Mouse (Mus musculus): ENCODE results near the gene Leo1. TPM values are rescaled to one million over a fixed set of nuclear protein-coding genes. Genes with fewer than 3 reads are reported as not detected.
A peak's percentile ranks its signal among the peaks of the same experiment; 100 is the strongest.

Gene Leo1
- polyA plus RNA-seq, 1 experiment from 2014 or later = 23.6 TPM

DNA sequence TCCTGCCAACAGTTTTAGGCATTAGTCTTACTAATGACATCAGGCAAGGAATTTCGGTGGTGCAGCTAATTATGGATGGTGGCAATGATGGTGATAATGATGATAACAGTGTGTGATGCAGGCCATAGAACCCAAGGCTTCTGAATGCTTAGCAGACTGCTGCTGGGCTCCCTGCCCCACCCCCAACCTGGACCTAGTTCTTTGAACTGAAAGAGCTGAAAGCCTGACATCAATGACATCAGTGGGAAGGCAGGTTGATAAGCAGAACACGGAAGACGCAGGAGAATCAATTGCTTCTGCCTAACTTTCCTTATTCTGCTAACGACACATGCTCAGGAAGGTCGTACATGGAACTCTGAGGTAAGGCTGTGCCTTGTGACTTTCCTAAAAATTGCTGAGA, 28.1 kb upstream of the Leo1 start:
- Histone ChIP-seq H3K4me2 (ENCODE audit: low read length) (no peak overlapping the region), H3K9me3 (ENCODE audit: control insufficient read depth, low read length) (no peaks in the 10 kb centered on the region), H3K4me3 (ENCODE audit: control insufficient read depth in 1 of 2, insufficient read depth in 1 of 2, low read depth in 1 of 2, low read length in 2 of 2) (no peak overlapping the region), H3K9ac (ENCODE audit: low read length) (no peak overlapping the region), H3K27me3 (ENCODE audit: control insufficient read depth, insufficient read depth, low read length) (no peaks in the 10 kb centered on the region), H3K4me1 (ENCODE audit: control insufficient read depth in 2 of 2, insufficient read depth in 2 of 2, low read length in 2 of 2) (peaks cover 8 to 15% of the 10 kb centered on the region in 2 experiments), H3K36me3 (ENCODE audit: control insufficient read depth, insufficient read depth, low read length) (no peaks in the 10 kb centered on the region), H3K27ac (replicated peaks in 1 of 2; ENCODE audit: control insufficient read depth in 1 of 2, insufficient read depth in 1 of 2, low read depth in 2 of 2, low read length in 2 of 2) (no peak overlapping the region)
- ATAC-seq (ENCODE audit: insufficient number of reproducible peaks, insufficient read depth, low FRiP score, low read depth) = no peak
- 35% methylated on average over 5 of the region's 5 CpGs for WGBS

DNA sequence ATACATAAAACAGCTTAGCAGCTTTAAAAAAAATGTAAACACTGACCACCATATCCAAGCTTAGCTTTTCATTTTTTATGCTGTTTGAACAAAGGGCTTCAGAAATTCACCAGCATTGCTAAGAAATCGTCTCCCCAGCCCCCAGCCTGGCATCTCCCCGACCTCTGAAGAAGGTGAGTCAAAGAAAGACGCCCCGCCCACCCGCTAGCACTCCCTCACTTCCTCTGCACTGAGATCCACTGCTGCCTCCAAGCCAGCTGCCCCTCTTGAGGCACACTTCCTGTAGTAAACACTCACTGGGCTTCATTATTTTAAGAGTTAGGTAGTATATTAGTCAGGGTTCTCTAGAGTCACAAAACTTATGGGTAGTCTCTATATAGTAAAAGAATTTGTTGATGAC, 27.1 kb upstream of the Leo1 start:
- no peaks in the 10 kb centered on the region for H3K27me3 ChIP-seq (ENCODE audit: control insufficient read depth, insufficient read depth, low read length)
- H3K9ac ChIP-seq (ENCODE audit: low read length) = no peak overlapping the region
- H3K36me3 ChIP-seq (ENCODE audit: control insufficient read depth, insufficient read depth, low read length) = no peaks in the 10 kb centered on the region
- ATAC-seq (ENCODE audit: insufficient number of reproducible peaks, insufficient read depth, low FRiP score, low read depth) = no peak
- H3K4me1 ChIP-seq (ENCODE audit: control insufficient read depth in 2 of 2, insufficient read depth in 2 of 2, low read length in 2 of 2) = peaks cover 6 to 15% of the 10 kb centered on the region in 2 experiments
- H3K4me2 ChIP-seq (ENCODE audit: low read length) = no peak overlapping the region
- 27% methylated on average over 5 of the region's 5 CpGs for WGBS
- H3K27ac ChIP-seq (replicated peaks in 1 of 2; ENCODE audit: control insufficient read depth in 1 of 2, insufficient read depth in 1 of 2, low read depth in 2 of 2, low read length in 2 of 2) = no peak overlapping the region
- no peak overlapping the region for H3K4me3 ChIP-seq (ENCODE audit: control insufficient read depth in 1 of 2, insufficient read depth in 1 of 2, low read depth in 1 of 2, low read length in 2 of 2)
- no peaks in the 10 kb centered on the region for H3K9me3 ChIP-seq (ENCODE audit: control insufficient read depth, low read length)

DNA sequence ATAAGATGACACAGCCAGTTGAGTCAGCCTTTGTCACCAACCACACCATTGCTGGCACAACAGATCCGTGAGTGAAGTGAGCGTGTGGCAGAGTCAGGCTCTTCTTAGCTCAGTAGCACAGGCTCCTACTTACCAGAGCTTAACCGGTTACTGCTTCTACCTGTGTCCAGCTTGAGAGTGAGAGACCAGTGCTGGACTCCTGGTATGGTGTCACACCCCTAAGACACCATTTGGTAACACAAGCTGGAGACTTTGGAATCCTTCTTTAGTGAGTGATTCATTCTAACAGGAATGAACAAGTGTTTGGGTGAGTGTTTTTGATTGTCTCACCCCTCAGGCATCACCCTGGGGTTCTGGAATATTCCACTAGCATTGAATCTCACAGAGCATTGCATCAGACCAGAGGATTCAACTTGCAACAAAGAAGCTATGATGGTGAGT, 19.1 kb upstream of the Leo1 start:
- Histone ChIP-seq H3K27me3 (ENCODE audit: control insufficient read depth, insufficient read depth, low read length) (no peaks in the 10 kb centered on the region), H3K4me2 (ENCODE audit: low read length) (no peak overlapping the region), H3K27ac (replicated peaks in 1 of 2; ENCODE audit: control insufficient read depth in 1 of 2, insufficient read depth in 1 of 2, low read depth in 2 of 2, low read length in 2 of 2) (no peak overlapping the region), H3K4me3 (ENCODE audit: control insufficient read depth in 1 of 2, insufficient read depth in 1 of 2, low read depth in 1 of 2, low read length in 2 of 2) (no peak overlapping the region), H3K4me1 (ENCODE audit: control insufficient read depth in 2 of 2, insufficient read depth in 2 of 2, low read length in 2 of 2) (peaks cover under 1 to 1% of the 10 kb centered on the region in 2 experiments; a peak in 3 of 4 replicates), H3K9ac (ENCODE audit: low read length) (no peak overlapping the region), H3K9me3 (ENCODE audit: control insufficient read depth, low read length) (no peaks in the 10 kb centered on the region), H3K36me3 (ENCODE audit: control insufficient read depth, insufficient read depth, low read length) (no peaks in the 10 kb centered on the region)
- no peak for ATAC-seq (ENCODE audit: insufficient number of reproducible peaks, insufficient read depth, low FRiP score, low read depth)
- 81% methylated on average over 3 of the region's 3 CpGs for WGBS

DNA sequence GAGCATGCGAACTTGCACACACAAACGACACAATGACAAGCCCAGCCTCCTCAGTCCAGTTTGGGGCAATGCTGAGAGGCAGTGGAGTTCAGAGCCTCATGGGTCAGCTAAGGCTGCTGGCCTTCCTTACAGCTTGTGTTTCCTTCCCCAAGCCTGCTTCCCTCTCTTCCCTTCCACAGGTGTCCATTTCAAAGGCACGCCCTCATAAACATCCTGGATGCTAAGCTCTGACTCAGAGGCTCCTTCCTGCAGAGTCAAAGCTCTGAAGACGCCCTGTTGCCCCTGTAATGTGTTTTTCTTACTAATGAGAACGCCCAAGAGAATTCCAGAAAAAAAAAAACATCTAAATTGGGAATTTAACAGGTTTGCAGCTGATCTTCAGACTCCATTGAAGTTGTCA, 17.6 kb upstream of the Leo1 start:
- ATAC-seq (ENCODE audit: insufficient number of reproducible peaks, insufficient read depth, low FRiP score, low read depth) = no peak
- no peak overlapping the region for H3K4me3 ChIP-seq (ENCODE audit: control insufficient read depth in 1 of 2, insufficient read depth in 1 of 2, low read depth in 1 of 2, low read length in 2 of 2)
- no peak overlapping the region for H3K9ac ChIP-seq (ENCODE audit: low read length)
- no peaks in the 10 kb centered on the region for H3K27me3 ChIP-seq (ENCODE audit: control insufficient read depth, insufficient read depth, low read length)
- H3K36me3 ChIP-seq (ENCODE audit: control insufficient read depth, insufficient read depth, low read length) = no peaks in the 10 kb centered on the region
- H3K4me2 ChIP-seq (ENCODE audit: low read length) = no peak overlapping the region
- H3K4me1 ChIP-seq (ENCODE audit: control insufficient read depth in 2 of 2, insufficient read depth in 2 of 2, low read length in 2 of 2) = peaks cover 10 to 15% of the 10 kb centered on the region in 2 experiments
- WGBS = 62% methylated on average over 5 of the region's 5 CpGs
- no peak overlapping the region for H3K27ac ChIP-seq (replicated peaks in 1 of 2; ENCODE audit: control insufficient read depth in 1 of 2, insufficient read depth in 1 of 2, low read depth in 2 of 2, low read length in 2 of 2)
- no peaks in the 10 kb centered on the region for H3K9me3 ChIP-seq (ENCODE audit: control insufficient read depth, low read length)

DNA sequence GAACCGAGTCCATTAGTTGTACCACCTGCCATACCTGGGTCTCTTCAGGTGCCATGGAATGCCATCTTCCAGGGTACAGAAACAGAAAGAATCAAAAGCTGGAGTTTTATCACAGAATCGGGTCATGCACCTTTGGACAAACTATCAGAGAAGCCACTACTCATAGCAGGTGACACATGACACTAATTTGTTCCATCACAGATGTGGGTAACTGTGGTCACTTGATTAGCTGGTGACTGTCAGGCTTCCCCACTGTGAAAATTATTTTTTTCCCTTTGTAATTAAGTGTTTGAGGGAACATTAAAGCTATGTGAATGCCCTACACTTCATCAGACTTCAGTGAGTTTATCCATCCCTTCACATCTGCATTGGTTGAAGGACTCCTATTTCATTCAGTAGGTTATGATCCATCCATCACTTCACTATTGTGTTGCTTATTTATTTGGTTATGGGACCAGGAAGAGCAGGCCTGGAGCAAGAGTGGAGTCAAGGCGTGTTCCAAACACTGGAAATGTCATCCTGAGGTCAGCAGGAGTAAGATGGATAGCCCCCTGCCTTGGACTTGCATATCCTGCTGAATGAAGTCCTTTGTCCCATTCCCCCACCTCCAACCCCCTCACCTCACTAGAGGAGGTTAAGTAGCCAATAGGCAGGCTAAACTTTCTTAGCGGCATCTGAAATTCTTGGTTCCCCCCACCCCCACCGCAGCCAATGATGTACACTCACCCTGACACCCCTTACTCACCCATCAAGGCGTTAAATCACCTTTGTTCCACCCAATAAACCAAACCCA, 16.8 kb upstream of the Leo1 start:
- ATAC-seq (ENCODE audit: insufficient number of reproducible peaks, insufficient read depth, low FRiP score, low read depth) = no peak
- no peaks in the 10 kb centered on the region for H3K27me3 ChIP-seq (ENCODE audit: control insufficient read depth, insufficient read depth, low read length)
- H3K4me3 ChIP-seq (ENCODE audit: control insufficient read depth in 1 of 2, insufficient read depth in 1 of 2, low read depth in 1 of 2, low read length in 2 of 2) = no peak overlapping the region
- H3K4me1 ChIP-seq (ENCODE audit: control insufficient read depth in 2 of 2, insufficient read depth in 2 of 2, low read length in 2 of 2) = peaks cover 12 to 20% of the 10 kb centered on the region in 2 experiments
- no peak overlapping the region for H3K4me2 ChIP-seq (ENCODE audit: low read length)
- H3K36me3 ChIP-seq (ENCODE audit: control insufficient read depth, insufficient read depth, low read length) = no peaks in the 10 kb centered on the region
- H3K27ac ChIP-seq (replicated peaks in 1 of 2; ENCODE audit: control insufficient read depth in 1 of 2, insufficient read depth in 1 of 2, low read depth in 2 of 2, low read length in 2 of 2) = no peak overlapping the region
- H3K9ac ChIP-seq (ENCODE audit: low read length) = no peak overlapping the region
- no peaks in the 10 kb centered on the region for H3K9me3 ChIP-seq (ENCODE audit: control insufficient read depth, low read length)
- 76% methylated on average over 6 of the region's 6 CpGs for WGBS

DNA sequence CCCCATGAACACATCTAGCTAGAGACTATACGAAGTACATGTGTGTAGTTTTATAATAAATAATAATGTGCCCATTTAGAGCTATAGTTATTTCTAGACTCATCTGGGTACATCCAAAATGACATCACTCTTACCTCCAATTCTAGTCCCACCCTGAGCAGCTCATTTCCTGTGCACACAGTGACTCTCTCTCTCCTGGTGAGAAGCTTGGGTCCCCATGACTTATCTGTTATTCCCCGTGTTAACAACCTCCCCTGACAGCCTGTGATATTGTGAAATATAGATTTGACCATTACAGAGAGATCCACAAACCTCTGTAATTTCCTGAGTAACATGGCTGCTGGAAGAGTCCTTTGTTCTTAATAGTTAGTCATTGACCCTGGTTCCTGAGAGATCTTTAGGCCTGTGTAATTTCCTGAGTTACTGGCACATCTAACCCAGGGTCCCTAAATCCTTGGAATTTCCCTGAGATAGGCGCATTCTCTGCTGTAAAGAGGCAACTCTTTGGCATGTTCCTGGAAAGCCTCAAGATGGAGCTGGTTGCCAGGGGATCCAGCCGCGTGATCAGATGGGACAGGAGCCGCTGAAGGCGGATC, 15.4 kb upstream of the Leo1 start:
- Histone ChIP-seq H3K4me3 (ENCODE audit: control insufficient read depth in 1 of 2, insufficient read depth in 1 of 2, low read depth in 1 of 2, low read length in 2 of 2) (no peak overlapping the region), H3K36me3 (ENCODE audit: control insufficient read depth, insufficient read depth, low read length) (no peaks in the 10 kb centered on the region), H3K4me2 (ENCODE audit: low read length) (no peak overlapping the region), H3K9me3 (ENCODE audit: control insufficient read depth, low read length) (no peaks in the 10 kb centered on the region), H3K27ac (replicated peaks in 1 of 2; ENCODE audit: control insufficient read depth in 1 of 2, insufficient read depth in 1 of 2, low read depth in 2 of 2, low read length in 2 of 2) (no peak overlapping the region), H3K9ac (ENCODE audit: low read length) (no peak overlapping the region), H3K27me3 (ENCODE audit: control insufficient read depth, insufficient read depth, low read length) (no peaks in the 10 kb centered on the region), H3K4me1 (ENCODE audit: control insufficient read depth in 2 of 2, insufficient read depth in 2 of 2, low read length in 2 of 2) (peaks cover 16 to 25% of the 10 kb centered on the region in 2 experiments)
- 63% methylated on average over 7 of the region's 7 CpGs for WGBS
- ATAC-seq (ENCODE audit: insufficient number of reproducible peaks, insufficient read depth, low FRiP score, low read depth) = no peak

DNA sequence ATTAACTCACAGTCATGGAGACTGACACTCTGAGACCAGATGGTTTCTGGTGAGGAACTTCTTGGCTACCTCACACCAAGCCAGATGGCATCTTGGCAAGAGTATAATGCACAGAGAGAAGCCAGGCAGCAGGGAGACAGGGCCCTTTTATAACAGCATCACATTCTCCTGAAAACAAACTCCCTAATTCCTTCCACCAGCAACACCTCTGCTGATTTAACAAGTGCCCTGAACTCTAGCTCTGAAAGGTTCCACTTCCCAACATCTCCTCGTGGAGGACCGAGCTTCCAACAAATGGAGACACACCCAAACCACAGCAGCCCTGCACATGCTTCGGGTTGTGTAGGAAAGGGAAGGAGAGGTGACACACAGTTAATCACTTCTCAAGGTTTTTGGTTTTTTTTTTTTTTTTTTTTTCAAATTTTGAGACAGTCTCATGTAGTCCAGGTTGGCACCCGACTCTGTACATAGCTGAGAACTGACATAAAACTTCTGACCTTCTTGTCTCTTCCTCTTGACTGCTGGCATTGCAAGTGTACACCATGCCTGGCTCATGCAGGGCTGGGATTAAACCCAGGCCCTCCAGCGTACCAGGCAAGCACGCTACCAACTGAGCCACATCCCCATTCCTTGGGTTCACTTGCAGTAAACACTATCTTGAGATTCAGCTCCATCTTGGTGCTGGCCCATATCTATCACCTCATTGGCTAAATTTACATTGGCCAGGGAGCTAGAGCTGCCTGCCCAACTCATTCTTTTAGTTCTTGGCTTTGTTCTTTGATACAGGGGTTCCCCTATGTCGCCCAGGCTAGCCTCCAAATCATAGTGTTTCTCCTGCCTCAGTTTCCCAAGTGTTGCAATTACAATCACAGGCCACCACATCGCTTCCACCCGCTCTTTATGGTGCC, 13.7 kb upstream of the Leo1 start:
- no peak for ATAC-seq (ENCODE audit: insufficient number of reproducible peaks, insufficient read depth, low FRiP score, low read depth)
- H3K27me3 ChIP-seq (ENCODE audit: control insufficient read depth, insufficient read depth, low read length) = no peaks in the 10 kb centered on the region
- H3K27ac ChIP-seq (replicated peaks in 1 of 2; ENCODE audit: control insufficient read depth in 1 of 2, insufficient read depth in 1 of 2, low read depth in 2 of 2, low read length in 2 of 2) = peak overlapping the region; percentile 35 to 71; a peak in 3 of 4 replicates
- WGBS = 54% methylated on average over 9 of the region's 9 CpGs
- no peak overlapping the region for H3K4me3 ChIP-seq (ENCODE audit: control insufficient read depth in 1 of 2, insufficient read depth in 1 of 2, low read depth in 1 of 2, low read length in 2 of 2)
- peak overlapping the region; percentile 40 for H3K4me2 ChIP-seq (ENCODE audit: low read length)
- H3K4me1 ChIP-seq (ENCODE audit: control insufficient read depth in 2 of 2, insufficient read depth in 2 of 2, low read length in 2 of 2) = peaks cover 19 to 38% of the 10 kb centered on the region in 2 experiments
- no peaks in the 10 kb centered on the region for H3K36me3 ChIP-seq (ENCODE audit: control insufficient read depth, insufficient read depth, low read length)
- H3K9me3 ChIP-seq (ENCODE audit: control insufficient read depth, low read length) = no peaks in the 10 kb centered on the region
- no peak overlapping the region for H3K9ac ChIP-seq (ENCODE audit: low read length)

All from heart, embryonic 14.5 days (tissue).